Mouse (Mus musculus): ENCODE measurements around the gene Tssk3.

Tssk3 gene

GRCm38 (mm10) chr4:129450851-129451250, 40.0 kb downstream of the Tssk3 start:
- peak; percentile 19 for DNase-seq (ENCODE audit: low read depth, low spot score)

GRCm38 (mm10) chr4:129448713-129449112, 42.1 kb downstream of the Tssk3 start:
- no peak for DNase-seq (ENCODE audit: low read depth, low spot score)

- DNase-seq (ENCODE audit: low read depth, low spot score), result peak; percentile 49
Measured at GRCm38 (mm10) chr4:129447778-129448563, 42.9 kb downstream of the Tssk3 start.

- DNase-seq (ENCODE audit: low read depth, low spot score), result no peak
Measured at GRCm38 (mm10) chr4:129447360-129447759, 43.5 kb downstream of the Tssk3 start.

- DNase-seq (ENCODE audit: low read depth, low spot score), result no peak
Measured at GRCm38 (mm10) chr4:129441145-129441544, 49.7 kb downstream of the Tssk3 start.

GRCm38 (mm10) chr4:129440340-129441063, 50.3 kb downstream of the Tssk3 start, which contains the start of gene Zbtb8b:
Gene Zbtb8b, minus strand, starts transcription at chr4:129440853.
- no peak for DNase-seq (ENCODE audit: low read depth, low spot score)
